Mouse (Mus musculus) Patski (cell line): ENCODE results near the gene Gna13. TPM values are rescaled to one million over a fixed set of nuclear protein-coding genes. Genes with fewer than 3 reads are reported as not detected.

Source experiments
- ATAC-seq: fragments of 100-300 bp; one replicate; pipeline ENCODE4 v1.8.0; 2021
- CTCF ChIA-PET: fragments of 350-600 bp; sonication (Branson Sonifier 250); formaldehyde crosslinking; loops from one replicate; lab custom pipeline; 2022; ENCODE audit warnings: inconsistent platforms; lab: Charles Lee
- POLR2A ChIA-PET: fragments of 350-600 bp; sonication (Branson Sonifier 250); formaldehyde crosslinking; loops from one replicate; lab custom pipeline; 2022; ENCODE audit warnings: antibody characterized with exemption, inconsistent platforms; lab: Charles Lee
- DNase-seq: peaks from one replicate; pipeline ENCODE4 v3.0.0-alpha.2; 2011; ENCODE audit warnings: low read depth, low spot score
- H3K27me3 ChIP-seq: fragments of 371-371 bp; one replicate; pipeline ENCODE4 v1.5.1; 2021
- CTCF ChIP-seq: fragments of 100-300 bp; IDR thresholded peaks from one replicate; pipeline ENCODE4 v1.5.1; 2021
- in situ Hi-C: fragments of 300-500 bp; cut with MboI; formaldehyde crosslinking; loops from 3 replicates; pipeline ENCODE4 v1.11.1; 2018; ENCODE audit warnings: low pct_unique_long_range_greater_than_20kb, mixed read lengths
- polyA plus RNA-seq: library from polyadenylated mRNA; unstranded; gene quantifications from one replicate; pipeline ENCODE4 v1.2.3, GENCODE M21; 2021

The Gna13 gene
- polyA plus RNA-seq, 1 experiment from 2014 or later, result 50.4 TPM

DNA sequence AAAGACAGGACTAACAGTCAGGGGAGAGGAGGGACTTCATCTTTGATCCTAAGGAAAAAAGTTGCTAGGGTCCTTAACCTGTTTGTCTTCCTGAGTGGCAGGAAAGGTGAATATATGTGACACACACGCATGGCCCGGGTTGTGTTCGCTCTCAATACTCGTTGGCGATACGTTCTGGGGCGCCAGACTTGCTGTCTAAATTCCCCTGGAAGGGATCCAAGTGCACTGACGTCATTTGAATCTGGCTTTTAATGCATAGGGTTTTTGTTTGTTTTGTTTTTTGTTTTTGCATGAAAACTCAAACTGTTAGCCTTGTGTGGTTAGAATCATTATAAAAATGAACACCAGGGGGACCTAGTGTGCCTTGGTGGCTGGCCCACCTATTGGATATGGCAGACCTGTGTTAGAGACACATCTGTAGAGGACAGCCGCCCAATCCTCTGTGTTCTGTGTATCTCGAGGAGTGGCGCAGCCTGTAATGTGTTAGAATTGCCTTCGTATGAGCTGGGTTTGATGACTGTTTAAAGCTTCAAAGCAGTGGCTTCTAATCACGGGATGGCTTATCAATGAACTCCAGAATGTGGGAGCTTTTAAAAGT is 82.9 kb downstream of the Gna13 start:
- CTCF ChIA-PET, result interaction anchor here (0.7 to 2.3 kb wide), 8 partner anchors 9 to 201 kb away, joined by 3 to 21 read pairs (median 3); no protein-coding TSS in a partner anchor
- H3K27me3 ChIP-seq, result peaks cover 6% of the 10 kb centered on the region
- POLR2A ChIA-PET, result no interaction called here
- DNase-seq, result no peak
- no peak for ATAC-seq
- peak; percentile 74 for TF ChIP-seq CTCF
- in situ Hi-C loops, result loop anchor here (5.0 to 25.0 kb wide), 4 partner anchors 142 to 983 kb away; no protein-coding TSS in a partner anchor

Other genes starting within 250 kb of the Gna13 start
- gene E030025P04Rik, start 218.5 kb upstream of the Gna13 start, polyA plus RNA-seq, result not detected
- gene Rgs9, start 64.7 kb upstream of the Gna13 start, polyA plus RNA-seq, result 3.3 TPM
- not detected for gene 9930022D16Rik, start 51.1 kb downstream of the Gna13 start, polyA plus RNA-seq
- gene Amz2, start 63.1 kb downstream of the Gna13 start, polyA plus RNA-seq, result 48.6 TPM
- gene Arsg, start 110.5 kb downstream of the Gna13 start, polyA plus RNA-seq, result 1.1 TPM
- 1.2 TPM for gene Slc16a6, start 110.8 kb downstream of the Gna13 start, polyA plus RNA-seq
- gene Wipi1, start 249.1 kb downstream of the Gna13 start, polyA plus RNA-seq, result 36.7 TPM